Mouse (Mus musculus): ENCODE measurements around the gene Lhfpl1.
"Not testable (repeated sequence)": the region's sequence is repeated elsewhere in the genome, so short reads cannot be mapped to it uniquely, and the experiment has no call there.

The Lhfpl1 gene

DNA sequence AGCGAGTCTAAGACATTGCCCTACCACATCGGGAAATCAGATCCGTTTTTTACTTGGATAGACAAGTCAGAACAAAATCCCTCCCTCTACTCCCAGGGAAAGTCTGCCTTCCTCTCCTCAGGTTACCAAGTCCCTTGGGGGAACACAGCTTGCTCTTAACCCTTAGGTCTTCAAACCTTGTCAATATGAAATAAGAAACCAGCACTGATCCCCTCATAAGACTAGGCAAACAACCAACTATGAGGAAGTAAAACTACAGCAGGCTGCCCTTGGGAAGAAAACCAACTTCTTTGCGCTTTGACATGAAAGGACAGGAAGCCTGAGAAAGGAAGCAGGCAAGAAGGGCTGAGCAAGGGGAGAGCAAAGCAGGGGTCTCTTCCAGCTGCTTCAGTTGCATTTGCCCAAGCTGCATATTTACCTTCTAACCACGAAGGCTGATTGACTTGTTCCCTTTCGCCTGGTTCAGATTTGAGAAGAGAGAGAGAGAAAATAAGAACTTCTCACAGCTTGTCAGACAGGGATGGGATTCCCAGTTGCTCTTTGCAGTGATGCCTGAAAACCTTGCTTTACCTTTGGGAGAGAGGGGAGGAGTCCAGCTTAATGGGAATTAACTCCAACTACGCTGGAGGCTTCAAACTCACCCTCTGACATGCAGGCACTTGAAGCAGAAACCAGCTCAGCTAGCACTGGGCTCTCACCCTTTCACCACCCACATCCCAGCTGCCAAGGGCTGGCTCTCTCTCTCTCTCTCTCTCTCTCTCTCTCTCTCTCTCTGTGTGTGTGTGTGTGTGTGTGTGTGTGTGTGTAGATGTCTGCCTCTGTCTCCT lies at the start of gene Lhfpl1:
Gene Lhfpl1 (minus strand): TSS at position 713 of the 827 bp plus-strand sequence.
- peak; percentile 1 for DNase-seq

DNA sequence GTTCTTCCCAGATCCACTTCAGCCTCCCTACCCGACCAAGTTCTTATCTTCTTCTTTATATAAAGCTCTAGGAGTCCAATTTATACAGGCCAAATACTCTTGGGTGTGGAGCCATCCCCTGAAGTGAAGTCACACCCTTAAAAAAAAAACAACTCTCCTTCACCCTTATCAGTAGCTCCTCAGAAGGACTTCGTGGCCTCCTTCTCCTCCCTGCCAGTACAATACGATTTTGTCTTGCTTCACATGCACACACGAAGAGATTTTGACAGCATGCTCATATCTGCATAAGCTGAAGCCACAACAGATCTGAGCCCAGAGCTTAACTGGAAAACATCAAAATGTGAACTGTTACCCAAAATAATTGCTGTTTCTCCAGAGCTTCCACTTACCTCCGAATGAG lies 22.9 kb upstream of the Lhfpl1 start:
- no peak for DNase-seq

DNA sequence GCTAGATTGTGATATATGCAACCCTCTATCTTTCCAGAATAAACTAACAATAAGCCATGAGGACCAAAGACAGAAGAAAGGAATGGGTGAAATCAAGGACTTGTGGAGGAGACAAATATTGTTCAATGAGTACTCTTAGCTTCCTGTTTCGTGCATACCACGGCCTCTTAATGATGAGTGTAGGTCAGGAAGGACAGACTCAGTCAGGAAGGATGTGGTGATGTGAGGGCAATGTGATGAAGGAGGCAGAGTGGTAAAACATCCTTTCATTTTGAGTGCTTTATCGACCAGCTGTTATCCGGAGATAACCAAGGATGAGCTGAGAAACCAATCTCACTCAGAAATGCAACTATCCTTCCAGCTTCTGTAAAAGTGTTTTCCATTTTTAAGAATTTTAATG lies 13.6 kb upstream of the Lhfpl1 start:
- no peak for DNase-seq

DNA sequence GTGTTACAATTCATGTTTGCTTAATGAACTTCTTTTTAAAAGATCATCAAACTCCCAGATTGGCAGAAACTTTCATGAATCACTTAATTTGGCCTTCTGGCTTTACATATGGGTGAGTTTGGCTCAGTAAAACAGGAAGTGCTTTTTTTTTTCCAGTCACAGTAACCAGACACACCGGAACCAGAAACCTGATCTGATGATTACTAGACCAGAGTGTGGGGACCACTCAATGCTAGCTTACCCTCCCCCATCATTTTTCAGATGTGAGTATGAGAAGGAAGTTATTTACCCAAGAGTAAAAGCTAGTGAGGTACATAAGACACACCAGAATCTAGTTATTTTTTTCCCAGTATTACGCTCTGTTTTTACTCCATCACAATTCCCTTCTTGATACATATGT lies 6.5 kb downstream of the Lhfpl1 start:
- DNase-seq: no peak

DNA sequence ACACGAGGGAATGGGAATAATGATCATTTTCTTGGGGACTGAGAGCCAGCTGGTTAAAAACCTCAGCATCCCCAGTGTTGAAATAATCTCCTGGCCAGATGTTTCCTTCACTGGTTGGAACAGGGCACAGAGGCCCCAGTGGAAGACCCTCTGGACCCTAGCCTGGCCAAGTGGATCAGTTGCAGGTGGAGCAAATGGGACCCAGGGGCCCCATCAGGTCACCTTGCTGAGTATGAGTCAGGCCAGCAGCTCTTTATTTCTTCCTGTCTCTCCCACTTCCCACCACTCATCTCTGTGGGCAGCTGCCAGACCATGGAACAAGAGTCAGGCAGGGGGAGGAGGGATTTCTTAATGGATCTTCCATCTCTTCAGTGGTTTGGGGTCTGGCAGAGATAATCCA lies 12.7 kb downstream of the Lhfpl1 start:
- no peak for DNase-seq

DNA sequence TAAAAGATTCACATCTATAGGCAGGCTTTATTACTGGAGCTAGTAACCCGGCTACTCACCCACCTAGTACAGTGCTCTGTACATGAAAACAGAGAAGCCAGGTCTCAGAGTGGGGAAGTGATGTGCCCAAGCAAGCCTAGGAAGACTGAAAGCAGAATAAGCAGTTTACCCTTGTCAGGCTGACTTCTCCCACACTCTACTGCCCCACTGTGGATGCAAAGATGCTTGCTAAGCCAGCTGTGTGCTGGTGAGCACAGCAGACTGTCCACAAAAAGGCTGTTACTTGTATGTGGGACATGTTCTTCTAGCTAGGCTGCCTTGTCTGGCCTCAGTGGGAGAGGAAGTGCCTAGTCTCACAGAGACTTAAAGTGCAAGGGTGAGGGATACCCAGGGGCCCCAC lies 40.3 kb downstream of the Lhfpl1 start:
- DNase-seq: no peak

DNA sequence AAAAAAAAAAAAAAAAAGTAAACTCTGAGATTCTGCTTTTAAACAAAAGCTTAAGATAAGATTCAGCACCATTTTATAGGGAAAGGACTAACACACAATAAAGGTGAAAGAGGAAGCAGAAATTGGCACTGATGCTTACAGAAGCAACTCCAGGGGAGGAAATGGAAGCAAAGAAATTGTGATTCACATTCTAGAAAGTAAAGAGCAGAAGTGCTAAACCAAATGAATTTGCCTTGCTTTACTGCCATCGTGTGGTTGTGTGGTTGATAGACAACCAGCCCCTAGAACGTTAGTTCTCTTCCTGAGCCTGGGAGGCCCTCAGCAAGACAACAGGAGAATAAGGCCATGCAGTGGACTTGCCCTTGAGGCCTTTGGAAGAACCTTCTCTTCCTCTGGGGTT lies 41.7 kb downstream of the Lhfpl1 start:
- DNase-seq: peak; percentile 4

DNA sequence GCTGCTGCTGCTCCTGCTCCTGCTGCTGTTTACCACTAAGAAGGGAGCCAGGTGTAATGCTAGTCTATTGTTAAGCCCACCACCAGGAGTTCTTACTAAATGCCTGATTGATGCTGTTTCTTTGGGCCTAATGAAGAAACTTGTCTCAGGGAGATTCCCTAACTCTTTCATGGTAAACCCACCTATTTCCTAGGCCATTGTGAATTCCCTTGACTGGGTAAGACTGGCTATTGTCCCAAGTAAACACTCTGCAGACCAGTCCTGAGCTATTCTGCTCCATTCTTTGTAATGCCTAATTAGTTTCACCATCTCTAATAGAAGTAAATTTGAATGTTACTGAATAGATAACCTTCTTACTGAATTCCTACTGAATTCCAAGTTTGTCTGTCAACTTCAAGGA lies 48.7 kb downstream of the Lhfpl1 start:
- not testable (repeated sequence) for DNase-seq

DNA sequence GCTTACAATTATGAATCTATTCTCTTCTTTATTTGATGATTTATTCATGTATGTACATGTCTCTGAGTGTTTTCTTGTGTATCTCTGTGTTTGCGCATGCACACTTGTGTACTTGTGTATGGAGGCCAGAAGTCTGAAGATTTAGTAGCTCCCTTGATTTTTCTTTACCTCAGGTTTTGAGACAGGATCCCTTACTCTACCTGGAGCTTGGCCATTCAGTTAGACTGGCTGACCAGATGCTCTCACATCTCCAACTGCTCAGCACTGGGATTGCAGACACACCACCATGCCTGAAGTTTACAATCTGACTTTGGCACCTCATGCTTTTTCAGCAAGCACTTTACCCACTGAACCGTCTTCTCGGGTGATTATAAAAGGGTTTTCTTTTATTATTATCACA lies 76.7 kb downstream of the Lhfpl1 start:
- DNase-seq: no peak

DNA sequence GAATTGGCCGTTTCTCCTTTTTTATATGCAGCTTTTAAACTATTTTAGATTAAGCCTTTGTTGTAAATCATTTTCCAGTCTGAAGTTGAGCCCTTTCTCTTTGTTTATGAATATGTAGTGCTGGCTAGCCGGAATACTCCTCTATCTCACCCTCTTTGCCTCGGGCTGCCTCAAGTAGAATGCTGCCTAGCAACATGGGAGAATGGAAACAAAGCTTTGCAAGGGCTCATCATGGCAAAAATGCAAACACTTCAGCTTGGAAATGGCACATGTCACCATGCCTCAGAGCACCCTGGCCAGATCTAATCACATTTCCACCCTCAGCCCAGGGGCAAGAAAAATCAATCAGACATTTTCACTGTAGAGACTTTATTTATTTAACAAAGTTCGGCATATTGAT lies 77.1 kb downstream of the Lhfpl1 start:
- DNase-seq: no peak

DNA sequence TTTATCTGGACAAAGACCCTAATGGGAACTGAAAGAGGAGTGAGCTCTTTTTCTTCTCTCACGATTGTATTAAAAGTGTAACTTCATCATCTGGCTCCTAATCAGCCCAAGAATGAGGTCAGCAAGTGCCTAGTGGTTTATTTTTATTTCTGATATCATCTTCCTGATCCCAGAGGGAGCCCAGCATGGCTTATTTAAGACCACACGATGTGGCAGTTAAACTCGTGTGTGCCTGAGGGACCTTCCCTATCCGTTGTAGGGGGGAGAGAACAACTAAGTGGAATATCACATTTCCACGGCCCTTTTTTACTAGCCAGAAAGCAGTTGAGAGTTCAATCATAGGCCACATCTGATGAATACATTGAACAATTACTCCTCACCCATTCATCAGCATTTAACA lies 87.1 kb downstream of the Lhfpl1 start:
- no peak for DNase-seq

All from layer of hippocampus, adult 9-11 months (tissue).